Mouse (Mus musculus) lung, postnatal 4 days (tissue): ENCODE data around the gene Acvrl1.

Source experiments
- DNase-seq, 2 experiments: peaks; one replicate each; pipeline ENCODE4 v3.0.0; 2021

The Acvrl1 gene

DNA sequence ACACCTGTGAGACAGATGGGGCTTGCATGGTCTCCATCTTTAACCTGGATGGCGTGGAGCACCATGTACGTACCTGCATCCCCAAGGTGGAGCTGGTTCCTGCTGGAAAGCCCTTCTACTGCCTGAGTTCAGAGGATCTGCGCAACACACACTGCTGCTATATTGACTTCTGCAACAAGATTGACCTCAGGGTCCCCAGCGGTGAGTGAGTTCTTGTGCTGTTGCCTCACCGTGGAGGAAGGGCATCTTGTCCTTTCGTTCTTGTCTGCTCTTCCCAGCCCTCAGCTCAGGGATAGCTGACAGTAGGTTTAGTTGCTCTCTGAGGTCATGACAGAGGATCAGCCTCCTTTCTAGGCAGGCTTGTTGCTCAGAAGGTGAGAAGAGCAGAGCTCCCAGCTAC, 65.6 kb downstream of the Acvrl1 start:
- no peak for DNase-seq
